Mouse (Mus musculus) midbrain, embryonic 11.5 days (tissue): ENCODE data around the gene Caln1. TPM values are rescaled to one million over a fixed set of nuclear protein-coding genes. Genes with fewer than 3 reads are reported as not detected.
A peak's percentile ranks its signal among the peaks of the same experiment; 100 is the strongest.

Source experiments
- ATAC-seq: fragments of 200-750 bp; cut with Nextera tagmentation; 2 replicates; pipeline ENCODE4 v1.8.0; 2017; ENCODE audit warnings: moderate TSS enrichment, moderate library complexity; ENCODE audit not compliant: low FRiP score
- DNase-seq: peaks from one replicate; pipeline ENCODE4 v3.0.0; 2015; ENCODE audit warnings: low spot score; ENCODE audit errors: missing footprints
- H3K27ac ChIP-seq: fragments of 300-500 bp; sonication (generic); 2 replicates; pipeline ENCODE4 v1.5.1; 2014; ENCODE audit warnings: low read depth, low read length
- H3K27me3 ChIP-seq: fragments of 300-500 bp; sonication (generic); 2 replicates; pipeline ENCODE4 v1.6.1; 2014; ENCODE audit warnings: mild to moderate bottlenecking, low read length, moderate library complexity, mixed read lengths; ENCODE audit not compliant: control insufficient read depth, insufficient read depth
- H3K36me3 ChIP-seq: fragments of 300-500 bp; sonication (generic); 2 replicates; pipeline ENCODE4 v1.6.1; 2014; ENCODE audit warnings: mild to moderate bottlenecking, low read length, moderate library complexity, mixed read lengths; ENCODE audit not compliant: control insufficient read depth, insufficient read depth
- H3K4me1 ChIP-seq: fragments of 300-500 bp; sonication (generic); 2 replicates; pipeline ENCODE4 v1.6.1; 2014; ENCODE audit warnings: low read length; ENCODE audit not compliant: control insufficient read depth, insufficient read depth
- H3K4me2 ChIP-seq: fragments of 300-500 bp; sonication (generic); 2 replicates; pipeline ENCODE4 v1.6.1; 2014; ENCODE audit warnings: mild to moderate bottlenecking, moderate library complexity
- H3K4me3 ChIP-seq: fragments of 300-500 bp; sonication (generic); 2 replicates; pipeline ENCODE4 v1.5.1; 2014; ENCODE audit warnings: low read depth, low read length
- H3K9ac ChIP-seq: fragments of 300-500 bp; sonication (generic); 2 replicates; pipeline ENCODE4 v1.6.1; 2014; ENCODE audit warnings: low read length
- H3K9me3 ChIP-seq: fragments of 300-500 bp; sonication (generic); 2 replicates; pipeline ENCODE4 v1.6.1; 2016; ENCODE audit warnings: low read length; ENCODE audit not compliant: control insufficient read depth
- WGBS: fragments of 180-500 bp; shearing (Covaris S2); extraction: QIAGEN DNeasy Blood & Tissue Kit; methylation state at CpG from one replicate; pipeline ENCODE4 v1.1.7; 2014; 5-methylcytosine and 5-hydroxymethylcytosine counted together
- polyA plus RNA-seq: library from polyadenylated mRNA; unstranded; fragments of >200 nt; fragmentation: Nextera tagmentation; extraction: Ambion mirVana; gene quantifications from 2 replicates; pipeline ENCODE4 v1.2.1, GENCODE M21; 2014

Caln1 gene
- polyA plus RNA-seq, 1 experiment from 2014 or later: 0.34 TPM

- no peaks in the 10 kb centered on the region for H3K36me3 ChIP-seq
- DNase-seq (no peak), ATAC-seq (no peak)
- H3K4me2 ChIP-seq: no peak overlapping the region
- H3K9ac ChIP-seq: no peak overlapping the region
- no peak overlapping the region for H3K27ac ChIP-seq
- H3K9me3 ChIP-seq: no peaks in the 10 kb centered on the region
- H3K4me3 ChIP-seq: no peak overlapping the region
- no peaks in the 10 kb centered on the region for H3K27me3 ChIP-seq
- WGBS: 93% methylated on average over 17 of the region's 17 CpGs
- H3K4me1 ChIP-seq: no peaks in the 10 kb centered on the region
These were observed 42.3 kb downstream of the Caln1 start for GRCm38 (mm10) chr5:130411516-130411915.

DNA sequence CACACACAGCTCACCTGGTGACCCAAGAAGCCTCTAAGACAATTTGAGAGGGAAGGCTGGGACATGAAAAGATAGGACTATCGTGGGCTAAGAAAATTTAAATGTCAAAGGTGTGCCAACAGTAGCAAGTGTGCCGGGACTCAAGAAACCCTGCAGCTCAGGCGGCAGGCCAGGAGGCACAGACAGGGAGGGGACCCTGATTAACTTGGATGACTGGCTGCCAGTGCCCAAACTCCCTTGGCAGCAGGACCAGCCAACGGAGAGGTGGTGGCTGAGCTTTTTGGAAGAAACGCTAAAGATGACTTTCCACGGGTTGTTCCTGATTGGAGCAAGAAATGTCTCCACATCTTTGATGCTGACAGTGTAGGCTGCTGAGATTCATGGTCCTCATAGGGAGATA is 78.2 kb downstream of the Caln1 start:
- WGBS: 37% methylated on average over 6 of the region's 6 CpGs
- no peak overlapping the region for H3K27ac ChIP-seq
- no peaks in the 10 kb centered on the region for H3K9me3 ChIP-seq
- peaks cover 35% of the 10 kb centered on the region for H3K27me3 ChIP-seq
- H3K4me3 ChIP-seq: no peak overlapping the region
- ATAC-seq (no peak), DNase-seq (no peak)
- peaks cover 7% of the 10 kb centered on the region for H3K4me1 ChIP-seq
- H3K36me3 ChIP-seq: no peaks in the 10 kb centered on the region
- H3K4me2 ChIP-seq: no peak overlapping the region
- H3K9ac ChIP-seq: no peak overlapping the region

GRCm38 (mm10) chr5:130448491-130448890 is 79.2 kb downstream of the Caln1 start:
- ATAC-seq (peak; percentile 47), DNase-seq (no peak)
- Histone ChIP-seq H3K36me3 (no peaks in the 10 kb centered on the region), H3K4me1 (peaks cover 7% of the 10 kb centered on the region), H3K27ac (no peak overlapping the region), H3K9me3 (no peaks in the 10 kb centered on the region), H3K4me2 (peak overlapping the region; percentile 97), H3K4me3 (peak overlapping the region; percentile 48), H3K9ac (peak overlapping the region; percentile 60), H3K27me3 (peaks cover 35% of the 10 kb centered on the region)
- WGBS: 1% methylated on average over 20 of the region's 20 CpGs

DNA sequence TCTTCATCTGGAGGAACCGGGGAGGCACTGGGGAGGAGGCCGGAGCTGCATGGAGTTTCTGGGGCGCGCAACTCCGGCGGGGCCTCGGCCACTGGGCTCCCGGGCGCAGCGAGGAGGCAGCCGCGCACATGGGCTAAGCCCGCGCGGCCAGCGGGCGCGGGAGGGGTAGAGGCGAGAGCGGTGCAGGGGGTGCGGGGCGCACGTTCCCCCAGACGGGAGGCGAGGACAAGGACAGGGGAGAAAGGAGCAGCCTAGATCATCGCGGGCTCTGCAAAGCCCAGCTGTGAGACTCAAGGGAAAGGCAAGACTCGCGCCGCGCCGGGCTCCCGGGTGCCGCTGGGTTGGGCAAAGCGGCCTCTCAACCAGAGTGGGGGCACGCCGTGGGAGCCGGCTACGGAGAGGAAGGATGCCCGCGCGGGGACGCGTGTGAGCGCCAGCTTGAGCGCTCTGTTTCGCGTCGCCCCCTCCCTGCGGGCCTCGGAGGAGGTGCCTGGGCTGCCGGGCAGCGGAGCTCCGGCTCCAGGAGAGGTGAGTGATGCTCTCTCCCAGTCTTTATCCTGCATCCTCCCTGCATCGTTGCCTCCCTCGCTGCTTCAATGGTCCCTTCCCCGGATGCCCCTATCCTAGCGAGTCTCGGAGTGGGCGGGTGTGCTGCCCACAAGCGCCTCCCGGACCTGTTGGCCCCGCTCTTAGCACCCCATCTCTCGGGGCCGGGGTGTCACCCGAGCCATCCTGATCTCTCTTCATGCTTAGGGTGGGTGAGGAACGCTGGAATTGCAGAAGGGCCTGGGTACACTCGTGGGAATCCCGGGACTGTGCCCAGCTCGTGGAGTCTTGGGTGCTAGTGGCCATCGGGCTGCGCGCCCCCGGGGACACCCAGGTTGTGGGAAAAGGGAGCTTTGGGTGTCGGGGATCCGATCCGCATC is 79.9 kb downstream of the Caln1 start:
- peak overlapping the region; percentile 97 for H3K4me2 ChIP-seq
- H3K4me1 ChIP-seq: peaks cover 7% of the 10 kb centered on the region
- peak overlapping the region; percentile 60 for H3K9ac ChIP-seq
- DNase-seq (peak; percentile 95), ATAC-seq (peak; percentile 86)
- no peaks in the 10 kb centered on the region for H3K9me3 ChIP-seq
- no peak overlapping the region for H3K27ac ChIP-seq
- no peaks in the 10 kb centered on the region for H3K36me3 ChIP-seq
- H3K4me3 ChIP-seq: peak overlapping the region; percentile 48
- peaks cover 35% of the 10 kb centered on the region for H3K27me3 ChIP-seq
- WGBS: under 1% methylated on average over 58 of the region's 77 CpGs

- peak overlapping the region; percentile 48; the same call in 1 of the 2 replicates for H3K4me3 ChIP-seq
- H3K27ac ChIP-seq: no peak overlapping the region
- H3K4me1 ChIP-seq: peaks cover 7% of the 10 kb centered on the region
- DNase-seq (peak; percentile 86), ATAC-seq (no peak)
- H3K9me3 ChIP-seq: no peaks in the 10 kb centered on the region
- peaks cover 35% of the 10 kb centered on the region for H3K27me3 ChIP-seq
- no peak overlapping the region; the same call in 1 of the 2 replicates for H3K9ac ChIP-seq
- H3K36me3 ChIP-seq: no peaks in the 10 kb centered on the region
- WGBS: 7% methylated on average over 14 of the region's 14 CpGs
- peak overlapping the region; percentile 97 for H3K4me2 ChIP-seq
These were observed 80.8 kb downstream of the Caln1 start for GRCm38 (mm10) chr5:130450031-130450541.

GRCm38 (mm10) chr5:130458076-130458475 is 88.8 kb downstream of the Caln1 start:
- no peak overlapping the region for H3K4me3 ChIP-seq
- WGBS: 92% methylated on average over 7 of the region's 7 CpGs
- ATAC-seq: no peak
- H3K27ac ChIP-seq: no peak overlapping the region
- no peak overlapping the region for H3K4me2 ChIP-seq
- no peaks in the 10 kb centered on the region for H3K4me1 ChIP-seq
- no peak for DNase-seq
- H3K9me3 ChIP-seq: no peaks in the 10 kb centered on the region
- H3K9ac ChIP-seq: no peak overlapping the region
- no peaks in the 10 kb centered on the region for H3K36me3 ChIP-seq
- no peaks in the 10 kb centered on the region for H3K27me3 ChIP-seq

- ATAC-seq (no peak), DNase-seq (no peak)
- WGBS: 81% methylated on average over 10 of the region's 10 CpGs
- Histone ChIP-seq H3K9ac (no peak overlapping the region), H3K4me3 (no peak overlapping the region), H3K27me3 (no peaks in the 10 kb centered on the region), H3K36me3 (no peaks in the 10 kb centered on the region), H3K27ac (no peak overlapping the region), H3K4me1 (no peaks in the 10 kb centered on the region), H3K4me2 (no peak overlapping the region), H3K9me3 (no peaks in the 10 kb centered on the region; the same call in 1 of the 2 replicates)
These were observed 103.0 kb downstream of the Caln1 start for GRCm38 (mm10) chr5:130472209-130472608.

GRCm38 (mm10) chr5:130474876-130475275 is 105.6 kb downstream of the Caln1 start:
- WGBS: 86% methylated on average over 6 of the region's 6 CpGs
- H3K4me3 ChIP-seq: no peak overlapping the region
- no peak for ATAC-seq
- DNase-seq: no peak
- no peaks in the 10 kb centered on the region for H3K27me3 ChIP-seq
- H3K4me2 ChIP-seq: no peak overlapping the region
- no peaks in the 10 kb centered on the region for H3K36me3 ChIP-seq
- H3K27ac ChIP-seq: no peak overlapping the region
- H3K4me1 ChIP-seq: no peaks in the 10 kb centered on the region
- H3K9me3 ChIP-seq: no peaks in the 10 kb centered on the region
- H3K9ac ChIP-seq: no peak overlapping the region

GRCm38 (mm10) chr5:130476741-130477140 is 107.5 kb downstream of the Caln1 start:
- Histone ChIP-seq H3K9me3 (no peaks in the 10 kb centered on the region), H3K27me3 (no peaks in the 10 kb centered on the region), H3K4me1 (no peaks in the 10 kb centered on the region), H3K4me3 (no peak overlapping the region), H3K27ac (no peak overlapping the region), H3K9ac (no peak overlapping the region), H3K36me3 (no peaks in the 10 kb centered on the region), H3K4me2 (no peak overlapping the region)
- no peak for ATAC-seq
- WGBS: 76% methylated on average over 12 of the region's 12 CpGs
- DNase-seq: no peak
